Mouse (Mus musculus) limb, embryonic 14.5 days (tissue): ENCODE measurements around the gene Fbln1. TPM values are rescaled to one million over a fixed set of nuclear protein-coding genes. Genes with fewer than 3 reads are reported as not detected.

ENCODE experiments used
- ATAC-seq: fragments of 200-750 bp; cut with Nextera tagmentation; 2 replicates; pipeline ENCODE4 v1.8.0; 2017; ENCODE audit warnings: low read depth, moderate number of reproducible peaks, moderate TSS enrichment; ENCODE audit not compliant: low FRiP score
- DNase-seq: peaks from one replicate; pipeline ENCODE4 v3.0.0-alpha.2; 2015; ENCODE audit warnings: low spot score
- H3K27ac ChIP-seq: fragments of 300-500 bp; sonication (generic); replicated peaks from 2 replicates; pipeline ENCODE4 v1.5.1; 2014; ENCODE audit warnings: low read depth, mild to moderate bottlenecking, low read length, moderate library complexity, mixed read lengths
- H3K27me3 ChIP-seq: fragments of 300-500 bp; sonication (generic); 2 replicates; pipeline ENCODE4 v1.6.1; 2014; ENCODE audit warnings: low read length, mixed read lengths; ENCODE audit not compliant: control insufficient read depth, insufficient read depth
- H3K36me3 ChIP-seq: fragments of 300-500 bp; sonication (generic); 2 replicates; pipeline ENCODE4 v1.6.1; 2014; ENCODE audit warnings: mild to moderate bottlenecking, low read length, moderate library complexity, mixed read lengths; ENCODE audit not compliant: control insufficient read depth, insufficient read depth
- H3K4me1 ChIP-seq: fragments of 300-500 bp; sonication (generic); 2 replicates; pipeline ENCODE4 v1.6.1; 2014; ENCODE audit warnings: antibody characterized with exemption, low read length, mixed read lengths; ENCODE audit not compliant: control insufficient read depth, insufficient read depth
- H3K4me2 ChIP-seq: fragments of 300-500 bp; sonication (generic); replicated peaks from 2 replicates; pipeline ENCODE4 v1.6.1; 2014; ENCODE audit warnings: low read depth, mild to moderate bottlenecking, low read length, moderate library complexity; ENCODE audit not compliant: severe bottlenecking
- H3K4me3 ChIP-seq: fragments of 300-500 bp; sonication (generic); replicated peaks from 2 replicates; pipeline ENCODE4 v1.5.1; 2014; ENCODE audit warnings: low read length
- H3K9ac ChIP-seq: fragments of 300-500 bp; sonication (generic); 2 replicates; pipeline ENCODE4 v1.6.1; 2014; ENCODE audit warnings: mild to moderate bottlenecking, low read depth, low read length, moderate library complexity; ENCODE audit not compliant: severe bottlenecking
- H3K9me3 ChIP-seq: fragments of 300-500 bp; sonication (generic); 2 replicates; pipeline ENCODE4 v1.6.1; 2016; ENCODE audit warnings: low read length; ENCODE audit not compliant: control insufficient read depth
- POLR2A ChIP-seq: fragments of 200-500 bp; IDR thresholded peaks from 2 replicates; pipeline ENCODE4 v1.8.0; 2012; ENCODE audit warnings: inconsistent platforms, mild to moderate bottlenecking, moderate library complexity, borderline replicate concordance; ENCODE audit not compliant: insufficient read depth, insufficient read length; ENCODE audit errors: extremely low read depth
- WGBS: fragments of 180-500 bp; shearing (Covaris S2); extraction: QIAGEN DNeasy Blood & Tissue Kit; methylation state at CpG from one replicate; pipeline ENCODE4 v1.1.7; 2014; 5-methylcytosine and 5-hydroxymethylcytosine counted together
- polyA plus RNA-seq, 2 experiments: library from polyadenylated mRNA; depleted of rRNA in 1 of 2; stranded (reverse) in 1 of 2; unstranded in 1 of 2; fragments of >200 nt; fragmentation: Nextera tagmentation in 1 of 2; extraction: Ambion mirVana in 1 of 2; gene quantifications; 2 replicates each; pipeline versions ENCODE4 v1.2.1 to v1.2.3; 2012 to 2014

Gene Fbln1
- polyA plus RNA-seq, 2 experiments: 255 to 265 TPM

DNA sequence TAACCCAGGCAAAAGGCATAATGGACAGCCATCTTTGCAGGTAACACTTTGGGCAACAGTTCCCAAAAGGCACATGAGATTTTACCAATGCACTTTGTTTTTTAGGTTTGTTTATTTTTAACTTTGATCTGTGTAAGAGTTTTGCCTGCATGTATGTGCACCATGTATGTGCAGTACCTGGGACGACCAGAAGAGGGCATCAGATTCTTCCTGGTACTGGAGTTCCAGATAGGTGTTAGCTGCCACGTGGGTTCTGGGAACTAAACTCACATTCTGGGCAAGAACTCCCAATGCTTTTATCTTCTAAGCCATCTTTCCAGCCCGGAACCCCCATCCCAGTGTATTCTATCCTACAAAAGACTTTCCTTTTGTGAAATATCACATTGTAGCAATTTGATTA lies 3.6 kb downstream of the Fbln1 start:
- no peak for TF ChIP-seq POLR2A
- H3K27ac ChIP-seq: no peak overlapping the region
- no peaks in the 10 kb centered on the region for H3K27me3 ChIP-seq
- WGBS: 91% methylated on average over 3 of the region's 3 CpGs
- ATAC-seq (no peak), DNase-seq (no peak)
- H3K4me1 ChIP-seq: peaks cover 31% of the 10 kb centered on the region; the same call in 1 of the 2 replicates
- no peaks in the 10 kb centered on the region; the same call in 1 of the 2 replicates for H3K9me3 ChIP-seq
- H3K36me3 ChIP-seq: peaks cover 20% of the 10 kb centered on the region
- no peak overlapping the region for H3K4me3 ChIP-seq
- H3K4me2 ChIP-seq: no peak overlapping the region
- no peak overlapping the region for H3K9ac ChIP-seq

DNA sequence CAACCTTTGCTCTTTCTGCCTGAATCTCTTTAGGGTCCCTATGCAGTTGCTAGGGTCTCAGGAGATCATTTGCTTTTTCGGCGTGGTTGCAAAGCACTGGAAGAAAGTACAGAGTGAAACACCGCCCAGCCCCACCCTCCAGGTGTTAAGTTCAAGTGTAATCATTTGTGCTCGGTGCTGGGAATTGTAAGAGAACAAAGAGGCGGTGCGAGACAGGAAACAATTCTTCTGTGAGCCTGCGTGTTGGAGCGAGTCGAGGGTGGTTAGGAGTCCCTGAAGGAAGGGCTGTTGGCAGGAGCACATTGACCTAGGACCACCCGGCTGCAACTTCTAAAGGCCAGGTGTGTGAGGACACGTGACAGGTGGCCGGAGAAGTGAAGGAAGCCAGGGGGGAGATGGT lies 4.9 kb downstream of the Fbln1 start:
- Histone ChIP-seq H3K4me3 (no peak overlapping the region), H3K27ac (no peak overlapping the region), H3K36me3 (peaks cover 27% of the 10 kb centered on the region), H3K9ac (no peak overlapping the region), H3K9me3 (peaks cover 7% of the 10 kb centered on the region), H3K4me2 (no peak overlapping the region), H3K27me3 (no peaks in the 10 kb centered on the region), H3K4me1 (peaks cover 25% of the 10 kb centered on the region; the same call in 1 of the 2 replicates)
- 70% methylated on average over 12 of the region's 12 CpGs for WGBS
- no peak for DNase-seq
- no peak for ATAC-seq
- TF ChIP-seq POLR2A: no peak

DNA sequence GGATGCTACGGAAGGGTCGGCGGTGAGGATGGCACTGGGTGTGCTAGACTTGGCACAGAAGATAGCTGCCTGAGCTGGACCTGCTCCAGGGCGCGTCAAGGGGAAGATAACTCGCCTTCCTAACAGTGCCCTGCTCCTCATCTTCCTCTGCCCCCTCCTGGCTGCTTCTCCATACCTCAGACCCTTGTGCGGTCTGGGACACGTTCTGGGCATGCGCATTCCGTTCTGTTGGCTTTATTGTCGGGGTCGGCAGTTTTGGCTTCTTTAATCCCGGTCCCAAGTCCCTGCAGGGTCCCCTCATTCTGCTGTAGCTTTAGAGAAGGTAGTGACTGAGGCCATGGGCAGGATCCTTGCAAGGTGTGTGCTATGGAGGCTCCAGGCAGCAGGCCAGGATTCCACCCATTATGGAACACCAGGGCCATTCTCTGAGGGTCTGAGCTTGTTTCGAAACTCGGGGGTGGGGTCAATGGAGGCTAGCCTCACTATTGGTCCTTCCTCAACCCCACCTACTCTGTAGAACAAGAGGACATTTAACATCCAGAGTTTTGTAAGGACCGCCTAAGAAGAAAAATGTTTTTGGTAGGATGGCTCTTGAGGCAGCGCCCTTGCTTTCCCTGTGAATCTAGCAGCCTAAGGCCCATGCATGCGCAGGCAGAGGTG lies 5.5 kb downstream of the Fbln1 start:
- Histone ChIP-seq H3K4me2 (no peak overlapping the region), H3K4me1 (peaks cover 25% of the 10 kb centered on the region; the same call in 1 of the 2 replicates), H3K9ac (no peak overlapping the region), H3K4me3 (no peak overlapping the region), H3K9me3 (peaks cover 7% of the 10 kb centered on the region), H3K27ac (no peak overlapping the region), H3K36me3 (peaks cover 32% of the 10 kb centered on the region), H3K27me3 (no peaks in the 10 kb centered on the region)
- TF ChIP-seq POLR2A: no peak
- 85% methylated on average over 18 of the region's 18 CpGs for WGBS
- no peak for ATAC-seq
- no peak for DNase-seq

GRCm38 (mm10) chr15:85216069-85216813 lies 10.5 kb downstream of the Fbln1 start:
- H3K4me1 ChIP-seq: peaks cover 4% of the 10 kb centered on the region
- H3K27me3 ChIP-seq: no peaks in the 10 kb centered on the region
- no peak overlapping the region for H3K9ac ChIP-seq
- ATAC-seq (no peak), DNase-seq (no peak)
- H3K4me2 ChIP-seq: no peak overlapping the region
- H3K27ac ChIP-seq: no peak overlapping the region
- H3K9me3 ChIP-seq: peaks cover 7% of the 10 kb centered on the region
- WGBS: 91% methylated on average over 7 of the region's 7 CpGs
- no peak for TF ChIP-seq POLR2A
- H3K36me3 ChIP-seq: peaks cover 40% of the 10 kb centered on the region
- H3K4me3 ChIP-seq: no peak overlapping the region

GRCm38 (mm10) chr15:85218617-85219265 lies 13.0 kb downstream of the Fbln1 start:
- WGBS: 70% methylated on average over 5 of the region's 5 CpGs
- ATAC-seq: no peak

More at GRCm38 (mm10) chr15:85218617-85219265, 13.0 kb downstream of the Fbln1 start:
- H3K4me3 ChIP-seq: no peak overlapping the region
- H3K9me3 ChIP-seq: peaks cover 7% of the 10 kb centered on the region; the same call in 1 of the 2 replicates
- no peak overlapping the region for H3K27ac ChIP-seq
- H3K4me1 ChIP-seq: peaks cover 4% of the 10 kb centered on the region; the same call in 1 of the 2 replicates
- DNase-seq: no peak
- H3K4me2 ChIP-seq: no peak overlapping the region
- H3K36me3 ChIP-seq: peaks cover 45% of the 10 kb centered on the region
- H3K9ac ChIP-seq: no peak overlapping the region
- no peaks in the 10 kb centered on the region for H3K27me3 ChIP-seq
- no peak for TF ChIP-seq POLR2A
